Mouse (Mus musculus) limb, embryonic 14.5 days (tissue): ENCODE measurements at regions not wholly inside any gene's neighbourhood (a gene's known extent, or its start where the extent isn't known, plus 50 kb on each side); places are given as distances from the start of the nearest gene placed in this dataset.
A peak's percentile ranks its signal among the peaks of the same experiment; 100 is the strongest.
"Not testable (repeated sequence)": the region's sequence is repeated elsewhere in the genome, so short reads cannot be mapped to it uniquely, and the experiment has no call there.

Source experiments
- ATAC-seq: fragments of 200-750 bp; cut with Nextera tagmentation; 2 replicates; pipeline ENCODE4 v1.8.0; 2017; ENCODE audit warnings: low read depth, moderate number of reproducible peaks, moderate TSS enrichment; ENCODE audit not compliant: low FRiP score
- DNase-seq: peaks from one replicate; pipeline ENCODE4 v3.0.0-alpha.2; 2015; ENCODE audit warnings: low spot score
- H3K27ac ChIP-seq: fragments of 300-500 bp; sonication (generic); replicated peaks from 2 replicates; pipeline ENCODE4 v1.5.1; 2014; ENCODE audit warnings: low read depth, mild to moderate bottlenecking, low read length, moderate library complexity, mixed read lengths
- H3K27me3 ChIP-seq: fragments of 300-500 bp; sonication (generic); 2 replicates; pipeline ENCODE4 v1.6.1; 2014; ENCODE audit warnings: low read length, mixed read lengths; ENCODE audit not compliant: control insufficient read depth, insufficient read depth
- H3K36me3 ChIP-seq: fragments of 300-500 bp; sonication (generic); 2 replicates; pipeline ENCODE4 v1.6.1; 2014; ENCODE audit warnings: mild to moderate bottlenecking, low read length, moderate library complexity, mixed read lengths; ENCODE audit not compliant: control insufficient read depth, insufficient read depth
- H3K4me1 ChIP-seq: fragments of 300-500 bp; sonication (generic); 2 replicates; pipeline ENCODE4 v1.6.1; 2014; ENCODE audit warnings: antibody characterized with exemption, low read length, mixed read lengths; ENCODE audit not compliant: control insufficient read depth, insufficient read depth
- H3K4me2 ChIP-seq: fragments of 300-500 bp; sonication (generic); replicated peaks from 2 replicates; pipeline ENCODE4 v1.6.1; 2014; ENCODE audit warnings: low read depth, mild to moderate bottlenecking, low read length, moderate library complexity; ENCODE audit not compliant: severe bottlenecking
- H3K4me3 ChIP-seq: fragments of 300-500 bp; sonication (generic); replicated peaks from 2 replicates; pipeline ENCODE4 v1.5.1; 2014; ENCODE audit warnings: low read length
- H3K9ac ChIP-seq: fragments of 300-500 bp; sonication (generic); 2 replicates; pipeline ENCODE4 v1.6.1; 2014; ENCODE audit warnings: mild to moderate bottlenecking, low read depth, low read length, moderate library complexity; ENCODE audit not compliant: severe bottlenecking
- H3K9me3 ChIP-seq: fragments of 300-500 bp; sonication (generic); 2 replicates; pipeline ENCODE4 v1.6.1; 2016; ENCODE audit warnings: low read length; ENCODE audit not compliant: control insufficient read depth
- POLR2A ChIP-seq: fragments of 200-500 bp; IDR thresholded peaks from 2 replicates; pipeline ENCODE4 v1.8.0; 2012; ENCODE audit warnings: inconsistent platforms, mild to moderate bottlenecking, moderate library complexity, borderline replicate concordance; ENCODE audit not compliant: insufficient read depth, insufficient read length; ENCODE audit errors: extremely low read depth
- WGBS: fragments of 180-500 bp; shearing (Covaris S2); extraction: QIAGEN DNeasy Blood & Tissue Kit; methylation state at CpG from one replicate; pipeline ENCODE4 v1.1.7; 2014; 5-methylcytosine and 5-hydroxymethylcytosine counted together

DNA sequence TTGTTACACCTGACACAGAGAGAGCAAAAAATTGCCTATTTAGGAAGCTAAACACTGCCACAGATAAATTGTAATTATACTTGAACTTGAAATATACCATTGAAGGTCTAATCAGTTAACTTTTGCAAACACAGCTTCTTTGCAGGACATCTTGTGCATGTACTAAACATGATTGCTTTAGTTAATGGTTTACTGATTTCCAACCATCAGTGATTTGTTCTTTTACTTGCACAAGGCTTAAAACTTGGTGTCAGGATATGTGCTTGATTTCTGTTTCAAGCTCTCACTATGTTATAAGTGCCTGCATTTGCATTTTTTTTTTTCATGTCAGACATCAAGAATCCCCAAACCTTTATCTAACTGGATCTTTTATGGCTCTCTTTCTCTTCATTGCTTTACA lies 1079.4 kb upstream of the Gm12353 start:
- TF ChIP-seq POLR2A: no peak
- ATAC-seq (no peak), DNase-seq (no peak)
- H3K36me3 ChIP-seq: no peaks in the 10 kb centered on the region
- H3K27me3 ChIP-seq: no peaks in the 10 kb centered on the region
- no peak overlapping the region for H3K27ac ChIP-seq
- H3K4me1 ChIP-seq: no peaks in the 10 kb centered on the region
- no peaks in the 10 kb centered on the region for H3K9me3 ChIP-seq
- H3K9ac ChIP-seq: no peak overlapping the region
- H3K4me2 ChIP-seq: no peak overlapping the region
- no peak overlapping the region for H3K4me3 ChIP-seq

DNA sequence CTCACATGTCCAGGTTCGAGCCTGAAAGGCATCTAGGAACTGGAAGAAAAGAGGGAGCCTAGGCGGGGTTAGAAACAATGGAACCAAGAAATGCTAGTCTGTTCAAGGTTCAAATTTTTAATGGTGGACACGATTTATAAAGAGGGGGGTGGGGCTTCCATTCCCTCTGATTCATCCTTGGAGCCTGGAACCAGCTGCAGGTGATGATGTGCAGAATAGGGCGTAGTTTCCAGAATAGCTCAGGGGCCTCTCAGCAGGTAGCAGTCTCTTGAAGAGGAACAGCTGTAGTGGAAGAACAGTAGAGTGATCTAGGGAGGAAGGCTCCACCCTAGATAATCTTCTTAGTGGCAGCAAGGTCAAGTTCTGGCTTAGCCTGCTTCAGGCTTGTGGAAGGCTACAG lies 1078.1 kb upstream of the Gm12353 start:
- WGBS: 77% methylated on average over 4 of the region's 4 CpGs
- H3K27me3 ChIP-seq, H3K9ac ChIP-seq, H3K27ac ChIP-seq, ATAC-seq, H3K4me2 ChIP-seq, H3K4me1 ChIP-seq, H3K36me3 ChIP-seq, H3K9me3 ChIP-seq, DNase-seq, H3K4me3 ChIP-seq: not testable (repeated sequence)

DNA sequence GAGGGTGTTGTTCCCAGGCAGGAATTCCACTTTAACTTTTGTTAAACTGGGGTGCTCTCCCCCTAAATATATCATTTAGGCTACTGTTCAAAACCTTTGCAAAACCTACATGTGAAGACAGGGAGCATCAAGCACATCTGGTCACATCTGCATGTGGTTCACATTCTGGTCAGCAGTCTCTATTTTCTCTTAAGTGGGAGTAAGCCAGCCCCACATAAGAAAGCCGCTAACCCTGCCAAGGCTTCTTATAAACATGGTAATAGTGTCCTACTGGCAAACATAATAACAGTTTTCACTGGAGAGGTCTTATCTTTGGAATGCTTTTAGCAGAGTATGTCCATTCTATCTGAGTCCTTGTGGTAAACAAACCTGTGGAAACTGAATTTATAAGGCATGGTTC lies 1038.4 kb upstream of the Gm12353 start:
- Histone ChIP-seq H3K27ac (no peak overlapping the region), H3K9me3 (no peaks in the 10 kb centered on the region), H3K9ac (no peak overlapping the region), H3K4me3 (no peak overlapping the region), H3K27me3 (no peaks in the 10 kb centered on the region), H3K4me1 (no peaks in the 10 kb centered on the region), H3K4me2 (no peak overlapping the region), H3K36me3 (no peaks in the 10 kb centered on the region)
- ATAC-seq (no peak), DNase-seq (peak; percentile 4)
- 79% methylated on average over 1 of the region's 1 CpGs for WGBS
- TF ChIP-seq POLR2A: no peak
